Mouse (Mus musculus) thymus, adult 2 months (tissue): ENCODE measurements at regions not wholly inside any gene's neighbourhood (a gene's known extent, or its start where the extent isn't known, plus 50 kb on each side); places are given as distances from the start of the nearest gene placed in this dataset.
"Not testable (repeated sequence)": the region's sequence is repeated elsewhere in the genome, so short reads cannot be mapped to it uniquely, and the experiment has no call there.

Experiments
- DNase-seq: peaks from one replicate; pipeline ENCODE4 v3.0.0; 2021
- H3K27ac ChIP-seq: fragments of 200-500 bp; 2 replicates; pipeline ENCODE4 v1.5.1; 2012; ENCODE audit warnings: low read length, control low read depth; ENCODE audit not compliant: control insufficient read depth, insufficient read depth
- H3K27me3 ChIP-seq: fragments of 200-500 bp; 2 replicates; pipeline ENCODE4 v1.6.1; 2012; ENCODE audit warnings: mild to moderate bottlenecking, low read length, moderate library complexity, mixed read lengths; ENCODE audit not compliant: control insufficient read depth, insufficient read depth
- H3K36me3 ChIP-seq: fragments of 200-500 bp; 2 replicates; pipeline ENCODE4 v1.6.1; 2012; ENCODE audit warnings: mild to moderate bottlenecking, low read length, moderate library complexity; ENCODE audit not compliant: control insufficient read depth, insufficient read depth
- H3K4me1 ChIP-seq: fragments of 200-500 bp; replicated peaks from 2 replicates; pipeline ENCODE4 v1.6.1; 2012; ENCODE audit warnings: low read length; ENCODE audit not compliant: control insufficient read depth, insufficient read depth
- H3K4me3 ChIP-seq: fragments of 200-500 bp; 2 replicates; pipeline ENCODE4 v1.5.1; 2012; ENCODE audit warnings: mild to moderate bottlenecking, low read length, control low read depth, moderate library complexity; ENCODE audit not compliant: control insufficient read depth, insufficient read depth
- CTCF ChIP-seq: fragments of 200-500 bp; IDR thresholded peaks from 2 replicates; pipeline ENCODE4 v1.5.1; 2012; ENCODE audit warnings: mild to moderate bottlenecking, control low read depth, low read length, moderate library complexity, borderline replicate concordance; ENCODE audit not compliant: control insufficient read depth, poor library complexity, insufficient read depth; ENCODE audit errors: extremely low read depth
- POLR2A ChIP-seq: fragments of 200-500 bp; IDR thresholded peaks from 2 replicates; pipeline ENCODE4 v1.6.1; 2012; ENCODE audit warnings: mild to moderate bottlenecking, low read length, control low read depth, moderate library complexity; ENCODE audit not compliant: control insufficient read depth, poor library complexity, insufficient read depth; ENCODE audit errors: extremely low read depth
- WGBS: fragments of 180-500 bp; shearing (Covaris S2); methylation state at CpG from one replicate; pipeline ENCODE4 v1.1.7; 2018; 5-methylcytosine and 5-hydroxymethylcytosine counted together

GRCm38 (mm10) chr6:53207361-53207760 lies 79.7 kb upstream of the Creb5 start:
- H3K27me3 ChIP-seq = no peaks in the 10 kb centered on the region
- TF ChIP-seq CTCF (no peak), POLR2A (no peak)
- WGBS = 89% methylated on average over 2 of the region's 2 CpGs
- H3K36me3 ChIP-seq = no peaks in the 10 kb centered on the region
- H3K4me3 ChIP-seq = no peak overlapping the region
- no peak for DNase-seq
- no peak overlapping the region for H3K27ac ChIP-seq
- no peaks in the 10 kb centered on the region for H3K4me1 ChIP-seq

GRCm38 (mm10) chr6:53201281-53201956 lies 85.7 kb upstream of the Creb5 start:
- WGBS = 57% methylated on average over 10 of the region's 10 CpGs
- H3K36me3 ChIP-seq = no peaks in the 10 kb centered on the region
- H3K4me1 ChIP-seq = no peaks in the 10 kb centered on the region
- DNase-seq = no peak
- no peak overlapping the region for H3K27ac ChIP-seq
- TF ChIP-seq POLR2A (no peak), CTCF (no peak)
- H3K27me3 ChIP-seq = no peaks in the 10 kb centered on the region
- no peak overlapping the region for H3K4me3 ChIP-seq

DNA sequence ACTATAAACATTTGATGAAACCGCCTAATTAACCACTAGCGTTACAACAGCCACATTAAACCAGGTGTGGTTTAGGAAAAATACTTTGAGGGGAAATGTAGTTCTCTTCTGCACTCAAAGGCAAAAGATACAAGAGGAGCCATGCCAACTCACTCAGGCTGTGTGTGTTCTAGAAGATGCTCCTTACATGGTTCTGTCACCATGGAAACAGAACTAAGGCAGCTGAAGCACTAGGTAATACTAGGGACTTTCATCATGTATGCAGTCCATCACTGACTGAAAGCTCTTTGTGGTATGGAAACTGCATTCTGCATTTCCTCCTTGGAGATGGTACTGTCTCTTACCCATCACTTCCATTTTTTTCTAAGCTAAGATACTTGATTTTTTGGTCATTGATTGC lies 87.6 kb upstream of the Creb5 start:
- no peak for TF ChIP-seq CTCF
- no peak for TF ChIP-seq POLR2A
- Histone ChIP-seq H3K4me1 (no peaks in the 10 kb centered on the region), H3K4me3 (no peak overlapping the region), H3K27me3 (no peaks in the 10 kb centered on the region), H3K27ac (no peak overlapping the region), H3K36me3 (no peaks in the 10 kb centered on the region)
- DNase-seq = no peak
- 80% methylated on average over 2 of the region's 2 CpGs for WGBS

- not testable (repeated sequence) for DNase-seq
Measured at GRCm38 (mm10) chr6:53182131-53182530, 104.9 kb upstream of the Creb5 start.

DNA sequence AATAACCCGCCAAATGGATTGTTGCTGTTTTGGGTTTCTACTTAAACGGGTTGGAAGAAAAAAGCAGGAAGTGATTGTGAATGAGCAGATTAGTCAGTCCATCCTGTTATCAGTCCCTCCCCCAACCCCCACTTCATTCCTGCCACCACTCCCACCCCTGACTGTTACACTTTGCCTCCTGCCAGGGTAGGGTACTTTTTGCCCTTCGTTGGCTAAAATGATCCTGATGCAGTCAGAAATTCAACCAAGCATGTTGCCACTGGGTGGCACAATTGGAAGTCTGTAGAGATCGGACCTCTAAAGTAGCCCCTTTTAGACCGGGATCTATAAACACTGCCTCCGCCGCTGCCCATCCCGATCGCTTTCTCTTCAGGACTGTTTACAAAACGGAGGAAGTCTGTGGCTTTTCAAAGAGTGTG lies 96.0 kb upstream of the Jazf1 start:
- Histone ChIP-seq H3K36me3 (no peaks in the 10 kb centered on the region), H3K27ac (no peak overlapping the region), H3K27me3 (no peaks in the 10 kb centered on the region), H3K4me3 (no peak overlapping the region), H3K4me1 (no peaks in the 10 kb centered on the region)
- TF ChIP-seq POLR2A (no peak), CTCF (no peak)
- 25% methylated on average over 10 of the region's 10 CpGs for WGBS
- no peak for DNase-seq

More at GRCm38 (mm10) chr6:53182131-53182530, 104.9 kb upstream of the Creb5 start:
- not testable (repeated sequence) for H3K4me3 ChIP-seq, H3K4me1 ChIP-seq, H3K36me3 ChIP-seq, H3K27me3 ChIP-seq, H3K27ac ChIP-seq
- 95% methylated on average over 17 of the region's 17 CpGs for WGBS

- DNase-seq = no peak
- 27% methylated on average over 7 of the region's 7 CpGs for WGBS
- Histone ChIP-seq H3K36me3 (no peaks in the 10 kb centered on the region), H3K4me3 (no peak overlapping the region), H3K27ac (no peak overlapping the region), H3K4me1 (no peaks in the 10 kb centered on the region), H3K27me3 (no peaks in the 10 kb centered on the region)
- TF ChIP-seq POLR2A (no peak), CTCF (no peak)
Measured at GRCm38 (mm10) chr6:53163091-53163490, 94.7 kb upstream of the Jazf1 start.

- 89% methylated on average over 2 of the region's 2 CpGs for WGBS
- H3K4me1 ChIP-seq = no peaks in the 10 kb centered on the region
- no peak overlapping the region for H3K4me3 ChIP-seq
- no peaks in the 10 kb centered on the region for H3K36me3 ChIP-seq
- no peak overlapping the region for H3K27ac ChIP-seq
- DNase-seq = no peak
- no peaks in the 10 kb centered on the region for H3K27me3 ChIP-seq
- no peak for TF ChIP-seq POLR2A
- TF ChIP-seq CTCF = no peak
Measured at GRCm38 (mm10) chr6:53161627-53162026, 93.2 kb upstream of the Jazf1 start.
